Mouse (Mus musculus) CD4-positive, CD25-positive, alpha-beta regulatory T cell, adult 9 weeks (primary cell): Measurements from ENCODE around the gene Ly6g5b. TPM values are rescaled to one million over a fixed set of nuclear protein-coding genes. Genes with fewer than 3 reads are reported as not detected.

ENCODE experiments used
- polyA plus RNA-seq: library from polyadenylated mRNA; unstranded; fragments of 100-300 nt; shearing (Covaris generic); gene quantifications from one replicate; pipeline ENCODE4 v1.2.1, GENCODE M21; 2017

The Ly6g5b gene
- polyA plus RNA-seq, 1 experiment from 2014 or later = 2.5 TPM

Other genes with a start within 250 kb of the Ly6g5b start
- gene Zbtb12, start 235.9 kb downstream of the Ly6g5b start, polyA plus RNA-seq = 0.41 TPM
- not detected for gene Gm20547, start 233.4 kb downstream of the Ly6g5b start, polyA plus RNA-seq
- gene C2, start 217.2 kb downstream of the Ly6g5b start, polyA plus RNA-seq = 3.0 TPM
- 29.6 TPM for gene Ehmt2, start 217.0 kb downstream of the Ly6g5b start, polyA plus RNA-seq
- not detected for gene Slc44a4, start 201.0 kb downstream of the Ly6g5b start, polyA plus RNA-seq
- 107 TPM for gene Neu1, start 184.2 kb downstream of the Ly6g5b start, polyA plus RNA-seq
- gene Hspa1b, start 156.2 kb downstream of the Ly6g5b start, polyA plus RNA-seq = 1.3 TPM
- gene Gm20481, start 145.5 kb downstream of the Ly6g5b start, polyA plus RNA-seq = not detected
- gene Hspa1a, start 143.3 kb downstream of the Ly6g5b start, polyA plus RNA-seq = 0.56 TPM
- not detected for gene Hspa1l, start 142.7 kb downstream of the Ly6g5b start, polyA plus RNA-seq
- 38.4 TPM for gene Lsm2, start 133.6 kb downstream of the Ly6g5b start, polyA plus RNA-seq
- 124 TPM for gene Vars, start 114.4 kb downstream of the Ly6g5b start, polyA plus RNA-seq
- 0.17 TPM for gene Vwa7, start 98.8 kb downstream of the Ly6g5b start, polyA plus RNA-seq
- 3.2 TPM for gene Sapcd1, start 87.4 kb downstream of the Ly6g5b start, polyA plus RNA-seq
- gene Msh5, start 68.7 kb downstream of the Ly6g5b start, polyA plus RNA-seq = 2.7 TPM
- 654 TPM for gene Clic1, start 65.5 kb downstream of the Ly6g5b start, polyA plus RNA-seq
- 3.6 TPM for gene Ddah2, start 56.4 kb downstream of the Ly6g5b start, polyA plus RNA-seq
- gene Ly6g6c, start 50.0 kb downstream of the Ly6g5b start, polyA plus RNA-seq = not detected
- gene Mpig6b, start 49.2 kb downstream of the Ly6g5b start, polyA plus RNA-seq = not detected
- gene Ly6g6e, start 38.5 kb downstream of the Ly6g5b start, polyA plus RNA-seq = not detected
- gene Ly6g6d, start 37.4 kb downstream of the Ly6g5b start, polyA plus RNA-seq = not detected
- gene Ly6g6f, start 29.8 kb downstream of the Ly6g5b start, polyA plus RNA-seq = not detected
- gene Abhd16a, start 26.2 kb downstream of the Ly6g5b start, polyA plus RNA-seq = 84.0 TPM
- gene Ly6g5c, start 7.1 kb downstream of the Ly6g5b start, polyA plus RNA-seq = not detected
- gene Gpank1, start 6.0 kb upstream of the Ly6g5b start, polyA plus RNA-seq = 70.3 TPM
- 338 TPM for gene Csnk2b, start 6.6 kb upstream of the Ly6g5b start, polyA plus RNA-seq
- 4.3 TPM for gene D17H6S53E, start 10.9 kb upstream of the Ly6g5b start, polyA plus RNA-seq
- gene Apom, start 16.6 kb upstream of the Ly6g5b start, polyA plus RNA-seq = not detected
- 57.4 TPM for gene Bag6, start 19.8 kb upstream of the Ly6g5b start, polyA plus RNA-seq
- gene Prrc2a, start 49.5 kb upstream of the Ly6g5b start, polyA plus RNA-seq = 29.3 TPM
- gene Aif1, start 60.6 kb upstream of the Ly6g5b start, polyA plus RNA-seq = 5.1 TPM
- gene Lst1, start 73.0 kb upstream of the Ly6g5b start, polyA plus RNA-seq = 11.8 TPM
- 818 TPM for gene Ltb, start 79.0 kb upstream of the Ly6g5b start, polyA plus RNA-seq
- 55.3 TPM for gene Tnf, start 86.6 kb upstream of the Ly6g5b start, polyA plus RNA-seq
- 130 TPM for gene Lta, start 89.9 kb upstream of the Ly6g5b start, polyA plus RNA-seq
- gene Gm16181, start 105.4 kb upstream of the Ly6g5b start, polyA plus RNA-seq = 1.2 TPM
- gene Atp6v1g2, start 118.2 kb upstream of the Ly6g5b start, polyA plus RNA-seq = 5.8 TPM
- gene Nfkbil1, start 120.4 kb upstream of the Ly6g5b start, polyA plus RNA-seq = 10.5 TPM
- gene Ddx39b, start 126.3 kb upstream of the Ly6g5b start, polyA plus RNA-seq = 286 TPM
- gene H2-D1, start 147.3 kb upstream of the Ly6g5b start, polyA plus RNA-seq = 5,181 TPM
- 0.15 TPM for gene H2-Q1, start 205.0 kb upstream of the Ly6g5b start, polyA plus RNA-seq
- 20.2 TPM for gene H2-Q2, start 226.8 kb upstream of the Ly6g5b start, polyA plus RNA-seq